Mouse (Mus musculus): ENCODE data around the gene Nkx1-1.

The Nkx1-1 gene

DNA sequence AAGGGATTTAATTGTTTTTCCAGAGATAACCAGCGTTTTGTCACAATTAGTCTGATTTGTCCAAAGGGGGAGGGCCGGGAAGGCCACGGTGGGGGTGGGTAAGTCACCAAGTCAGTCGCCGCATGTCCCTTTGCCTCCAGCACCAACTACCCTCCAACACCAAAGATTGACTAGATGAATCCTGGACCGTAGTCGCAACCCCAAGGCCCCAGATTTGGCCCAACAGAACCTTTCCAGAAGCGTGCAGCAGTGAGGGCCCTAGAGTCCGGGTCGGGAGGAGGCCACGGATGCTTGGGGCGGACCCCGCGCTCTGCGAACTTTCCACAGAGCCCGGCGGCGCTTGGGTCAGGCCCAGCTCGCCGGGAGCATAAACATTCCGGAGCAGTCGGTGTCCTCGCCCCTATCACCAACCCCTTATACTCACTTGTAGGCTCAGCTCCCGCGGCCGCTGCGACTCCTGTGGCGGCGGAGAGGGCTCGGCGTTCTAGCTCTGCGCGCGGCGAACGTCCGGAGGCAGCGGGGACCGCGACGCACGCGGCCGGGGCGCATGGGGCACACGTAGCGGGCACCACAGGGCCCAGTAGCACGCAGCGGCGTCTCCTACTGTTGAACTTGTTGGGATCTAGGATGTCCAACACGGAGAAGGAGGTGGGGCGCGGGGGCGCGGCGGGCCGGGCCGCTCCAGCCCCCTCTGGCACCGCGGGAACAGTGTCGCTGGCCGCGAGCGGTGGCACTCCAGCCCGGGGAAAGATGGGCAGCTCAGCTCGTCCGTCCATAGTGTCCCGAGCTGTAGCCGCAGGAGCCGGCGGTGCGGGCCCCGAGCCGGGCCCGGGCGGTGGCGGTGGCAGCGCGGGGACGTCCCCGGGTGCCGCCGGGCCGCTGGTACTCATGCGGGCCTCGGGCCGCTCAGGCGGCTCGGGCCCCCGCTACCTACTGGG lies at the start of gene Nkx1-1:
Nkx1-1 (minus strand) TSS at position 776 of the 938 bp plus-strand sequence.
- peak; percentile 15 for DNase-seq (ENCODE audit: inconsistent ontology term)

DNA sequence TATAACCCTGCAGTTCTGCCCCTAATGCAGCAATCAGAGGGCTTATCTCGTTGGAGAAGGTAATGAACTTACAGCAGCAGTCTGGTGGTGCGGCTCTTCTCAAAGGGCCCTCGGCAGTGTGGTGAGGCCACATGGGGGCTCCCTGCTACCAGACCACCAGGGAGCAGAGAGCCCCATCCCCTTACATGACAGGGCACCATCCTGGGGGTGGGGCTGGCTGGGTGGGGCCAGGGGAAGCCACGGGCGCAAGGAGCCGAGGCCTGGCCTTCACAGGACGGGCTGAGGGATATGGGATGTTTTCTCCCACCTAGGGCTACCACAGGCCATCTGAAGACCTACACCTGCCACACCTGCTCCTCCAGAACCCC lies 47.5 kb upstream of the Nkx1-1 start:
- DNase-seq (ENCODE audit: inconsistent ontology term) = no peak

GRCm38 (mm10) chr5:33480582-33481317 lies 47.0 kb upstream of the Nkx1-1 start:
- no peak for DNase-seq (ENCODE audit: inconsistent ontology term)

DNA sequence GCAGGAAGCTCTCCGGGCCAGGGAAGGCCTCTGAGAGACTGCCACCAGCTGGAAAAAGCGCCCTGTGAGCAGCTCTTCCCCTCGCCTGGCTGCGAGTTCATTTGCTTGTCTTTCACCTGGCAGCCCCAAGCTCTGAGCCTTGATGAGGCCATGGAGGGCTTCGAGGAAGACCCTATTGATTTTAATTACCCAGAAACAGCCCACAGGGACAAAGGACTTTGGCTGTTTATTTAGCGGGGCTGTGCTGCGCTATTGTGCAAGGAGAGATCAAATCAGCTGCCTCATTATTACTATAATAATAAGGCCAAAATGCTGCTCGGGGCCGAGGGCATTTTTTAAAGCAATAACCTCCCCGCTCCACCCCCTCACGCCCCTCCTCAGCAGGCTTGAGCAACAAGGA lies 31.7 kb upstream of the Nkx1-1 start:
- no peak for DNase-seq (ENCODE audit: inconsistent ontology term)

- no peak for DNase-seq (ENCODE audit: inconsistent ontology term)
Observed at GRCm38 (mm10) chr5:33464390-33464789, 30.6 kb upstream of the Nkx1-1 start.

GRCm38 (mm10) chr5:33459111-33459510 lies 25.3 kb upstream of the Nkx1-1 start:
- no peak for DNase-seq (ENCODE audit: inconsistent ontology term)

DNA sequence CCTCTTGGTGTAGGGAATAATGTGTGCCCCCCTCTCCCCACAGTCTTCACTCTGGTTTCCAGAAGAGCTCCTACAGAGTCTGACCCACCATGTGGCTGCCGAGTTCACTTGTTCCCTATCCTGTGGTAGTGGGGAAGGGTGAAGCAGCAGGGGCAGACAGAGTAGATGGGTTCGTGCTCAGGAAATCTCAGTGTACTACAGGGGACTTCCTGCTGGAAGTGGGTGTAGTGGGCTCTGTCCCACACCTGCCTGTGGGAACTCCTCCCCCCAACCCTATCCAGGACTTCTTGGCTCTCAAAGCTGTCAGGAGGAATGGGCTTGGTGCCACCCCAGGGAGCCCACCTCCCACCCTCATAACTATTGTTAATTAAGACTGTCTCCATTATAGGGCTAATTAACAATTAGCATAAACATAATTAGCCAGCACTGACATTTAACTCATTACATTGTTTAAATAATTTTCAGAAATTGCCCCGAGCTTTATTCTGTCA lies 24.4 kb upstream of the Nkx1-1 start:
- no peak for DNase-seq (ENCODE audit: inconsistent ontology term)

GRCm38 (mm10) chr5:33455737-33456136 lies 22.0 kb upstream of the Nkx1-1 start:
- no peak for DNase-seq (ENCODE audit: inconsistent ontology term)

GRCm38 (mm10) chr5:33443794-33444193 lies 10.0 kb upstream of the Nkx1-1 start:
- peak; percentile 8 for DNase-seq (ENCODE audit: inconsistent ontology term)

DNA sequence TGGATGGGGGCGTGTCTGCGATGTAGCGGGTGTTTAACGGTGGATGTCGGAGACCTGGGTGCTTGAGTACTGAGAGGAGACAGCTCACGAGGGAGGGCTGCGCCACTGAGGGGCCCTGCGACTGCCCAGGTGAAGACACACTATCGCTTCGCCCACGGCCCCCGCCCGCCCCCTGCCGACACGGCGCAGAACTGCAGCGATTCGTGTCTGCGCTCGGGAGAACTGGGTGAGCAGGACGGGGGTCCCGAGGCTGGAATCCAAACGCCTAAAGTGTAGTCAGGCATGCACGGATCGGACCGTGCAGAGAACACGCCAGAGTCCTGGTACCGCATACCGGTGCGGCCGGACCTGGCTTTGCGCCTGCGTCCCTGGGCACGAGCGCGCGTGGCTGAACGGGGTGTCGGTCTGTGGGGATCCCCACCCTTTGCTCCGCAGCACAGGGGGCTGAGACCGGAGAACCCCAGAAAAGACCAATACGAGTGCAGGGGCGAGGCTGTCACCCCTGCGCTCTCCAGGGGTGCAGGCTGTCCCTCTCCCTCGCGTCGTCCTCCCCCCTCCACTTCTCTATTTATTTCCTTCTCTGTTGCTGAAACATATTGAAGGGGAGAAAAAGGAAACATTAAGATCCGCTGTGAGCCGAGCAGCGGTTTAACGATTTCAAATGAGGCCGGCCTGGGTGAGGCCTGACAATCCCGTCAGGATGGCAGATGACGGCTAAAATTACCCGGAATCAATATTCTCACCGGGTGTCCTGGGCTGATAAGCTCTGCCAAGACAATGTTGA lies 9.3 kb upstream of the Nkx1-1 start:
- DNase-seq (ENCODE audit: inconsistent ontology term) = peak; percentile 30

DNA sequence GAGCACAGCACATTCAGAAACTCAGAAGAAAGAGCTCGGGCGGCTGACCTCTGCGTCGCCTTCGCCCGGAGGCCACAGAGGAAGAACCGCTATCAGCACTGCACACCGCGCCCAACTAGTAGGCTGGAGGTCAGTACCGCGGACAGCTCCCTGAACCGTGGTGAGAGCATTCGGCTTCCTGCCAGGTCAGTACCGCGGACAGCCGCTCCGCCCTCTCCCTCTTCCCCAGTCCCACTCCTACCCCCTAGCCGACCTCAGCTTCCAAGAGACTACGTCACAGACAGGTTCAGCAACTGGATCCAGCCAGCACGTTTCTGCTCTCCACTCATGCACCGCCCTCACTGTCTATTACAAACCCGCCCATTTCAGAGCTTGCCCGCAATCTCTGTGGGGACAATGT lies 4.4 kb upstream of the Nkx1-1 start:
- DNase-seq (ENCODE audit: inconsistent ontology term) = peak; percentile 86

- DNase-seq (ENCODE audit: inconsistent ontology term) = no peak
Observed at GRCm38 (mm10) chr5:33435941-33436340, 2.2 kb upstream of the Nkx1-1 start.

DNA sequence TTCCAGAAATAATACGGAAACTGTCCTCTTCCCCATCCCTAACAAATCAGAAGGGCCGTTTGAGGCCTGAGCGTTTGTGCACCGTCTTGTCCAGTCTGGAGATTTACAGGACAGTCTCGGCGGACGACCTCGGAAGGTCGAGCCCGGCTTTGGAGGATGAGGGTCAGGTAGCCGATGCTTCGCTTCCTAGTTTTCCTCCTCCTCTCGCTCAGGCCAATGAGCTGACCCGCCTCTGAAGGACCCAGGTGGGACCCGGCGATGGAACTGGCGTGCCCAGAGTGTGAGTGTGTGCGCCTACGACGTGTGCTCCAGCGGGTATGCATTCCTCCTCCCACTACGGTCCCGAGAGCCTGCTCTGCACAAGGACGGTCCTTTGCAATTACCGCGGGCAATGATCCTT lies 1.4 kb upstream of the Nkx1-1 start:
- DNase-seq (ENCODE audit: inconsistent ontology term) = no peak

- DNase-seq (ENCODE audit: inconsistent ontology term) = peak; percentile 22
Observed at GRCm38 (mm10) chr5:33434141-33434780, 485 bp upstream of the Nkx1-1 start.

DNA sequence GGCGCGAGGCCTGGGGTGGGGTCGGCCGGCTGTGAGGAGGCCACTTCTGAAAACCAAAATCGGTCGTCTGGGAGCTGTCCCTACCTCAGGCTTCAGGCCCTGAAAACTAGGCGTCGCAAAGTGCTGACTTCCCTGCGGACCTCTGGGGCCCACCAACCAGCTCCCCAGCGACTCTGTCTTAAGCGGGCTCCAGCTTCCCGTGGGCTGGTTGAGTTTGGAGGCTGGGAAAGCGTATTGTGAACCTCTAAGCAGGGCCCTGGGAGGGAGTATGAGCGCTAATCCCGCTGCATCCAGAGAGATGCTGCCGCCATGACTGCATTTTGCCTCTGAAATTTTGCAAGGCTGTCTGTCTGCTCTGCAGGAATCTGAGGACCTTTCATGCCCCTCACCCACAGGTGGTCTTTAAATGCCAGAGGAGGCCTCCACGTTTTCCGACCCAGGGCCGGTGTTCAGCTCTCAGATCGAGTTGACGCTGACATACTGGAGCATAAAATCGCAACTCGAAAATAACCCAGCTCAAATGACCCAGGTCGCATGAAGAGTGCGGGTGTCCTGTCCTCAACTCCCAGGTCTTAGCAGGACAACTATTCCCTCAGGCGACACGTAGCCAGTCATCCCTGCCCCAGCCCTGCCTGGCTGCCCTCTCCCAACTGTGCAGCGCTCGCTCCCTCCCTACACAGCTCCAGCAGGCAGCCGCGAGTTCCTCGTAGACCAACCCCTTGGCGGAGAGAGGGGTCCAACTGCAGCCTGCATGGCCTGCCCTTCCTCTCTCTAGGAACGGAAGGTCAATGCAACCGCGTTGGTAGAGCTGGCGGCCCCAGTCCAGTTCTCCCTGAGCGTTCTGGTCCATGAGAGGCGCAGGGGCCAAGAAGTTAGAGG lies 1.5 kb downstream of the Nkx1-1 start:
- DNase-seq (ENCODE audit: inconsistent ontology term) = no peak

- peak; percentile 9 for DNase-seq (ENCODE audit: inconsistent ontology term)
Observed at GRCm38 (mm10) chr5:33431173-33432005, 2.4 kb downstream of the Nkx1-1 start.

DNA sequence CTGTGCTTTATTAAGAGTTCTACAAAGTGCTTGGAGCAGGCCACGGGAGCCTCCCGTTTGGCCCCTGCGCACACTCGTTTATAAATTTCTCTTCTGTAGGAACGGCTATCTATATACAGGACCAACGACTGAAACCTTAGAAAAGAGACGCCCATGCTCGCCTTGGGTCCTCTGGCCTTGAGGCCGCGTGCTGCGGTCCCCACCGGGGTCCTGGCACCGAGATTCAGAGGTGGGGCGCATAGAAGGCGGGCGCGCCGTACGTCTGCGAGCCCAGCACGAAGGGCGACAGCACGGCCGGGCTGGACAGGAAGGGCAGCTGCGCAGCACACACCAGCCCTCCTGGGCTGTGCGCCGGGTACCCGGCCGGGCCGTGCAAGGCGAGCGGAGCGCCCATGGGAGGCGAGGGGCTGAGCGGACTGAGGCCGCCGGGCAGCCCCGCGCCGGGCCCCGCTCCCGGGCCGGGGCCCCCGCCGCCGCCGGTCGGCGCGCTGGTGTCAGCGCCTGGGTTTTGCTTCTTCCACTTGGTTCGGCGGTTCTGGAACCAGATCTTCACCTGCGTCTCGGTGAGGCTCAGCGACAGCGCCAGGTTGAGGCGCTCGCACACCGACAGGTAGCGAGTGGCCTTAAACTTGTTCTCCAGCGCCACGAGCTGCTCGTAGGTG lies 3.1 kb downstream of the Nkx1-1 start:
- DNase-seq (ENCODE audit: inconsistent ontology term) = peak; percentile 14

- DNase-seq (ENCODE audit: inconsistent ontology term) = no peak
Observed at GRCm38 (mm10) chr5:33430106-33430505, 3.7 kb downstream of the Nkx1-1 start.

GRCm38 (mm10) chr5:33427461-33427860 lies 6.3 kb downstream of the Nkx1-1 start:
- no peak for DNase-seq (ENCODE audit: inconsistent ontology term)
